Mouse (Mus musculus): ENCODE measurements at regions not wholly inside any gene's neighbourhood (a gene's known extent, or its start where the extent isn't known, plus 50 kb on each side); places are given as distances from the start of the nearest gene placed in this dataset.
A peak's percentile ranks its signal among the peaks of the same experiment; 100 is the strongest.

GRCm38 (mm10) chr3:49096118-49096517, 661.0 kb downstream of the Pcdh18 start:
- no peak for DNase-seq

- DNase-seq = peak; percentile 43
Observed at GRCm38 (mm10) chr3:49093818-49094680, 663.1 kb downstream of the Pcdh18 start.

GRCm38 (mm10) chr3:49068801-49069200, 688.3 kb downstream of the Pcdh18 start:
- DNase-seq = no peak

- DNase-seq = no peak
Observed at GRCm38 (mm10) chr3:49062081-49062480, 695.0 kb downstream of the Pcdh18 start.

- no peak for DNase-seq
Observed at GRCm38 (mm10) chr3:49032981-49033380, 724.1 kb downstream of the Pcdh18 start.

- DNase-seq = no peak
Observed at GRCm38 (mm10) chr3:49009211-49009967, 747.7 kb downstream of the Pcdh18 start.

Measured in kidney, adult 18-20 months (tissue).